Mouse (Mus musculus) megakaryocyte, embryonic 14.5 days (primary cell): ENCODE data around the gene Igsf3.

ENCODE experiments used
- FLI1 ChIP-seq: IDR thresholded peaks from 2 replicates; pipeline ENCODE4 v1.6.1; 2012; ENCODE audit warnings: low read length, inconsistent platforms, mixed read lengths
- GATA1 ChIP-seq: IDR thresholded peaks from 3 replicates; pipeline ENCODE4 v1.6.1; 2012; ENCODE audit warnings: mixed read lengths, low read length, inconsistent platforms, borderline replicate concordance

DNA sequence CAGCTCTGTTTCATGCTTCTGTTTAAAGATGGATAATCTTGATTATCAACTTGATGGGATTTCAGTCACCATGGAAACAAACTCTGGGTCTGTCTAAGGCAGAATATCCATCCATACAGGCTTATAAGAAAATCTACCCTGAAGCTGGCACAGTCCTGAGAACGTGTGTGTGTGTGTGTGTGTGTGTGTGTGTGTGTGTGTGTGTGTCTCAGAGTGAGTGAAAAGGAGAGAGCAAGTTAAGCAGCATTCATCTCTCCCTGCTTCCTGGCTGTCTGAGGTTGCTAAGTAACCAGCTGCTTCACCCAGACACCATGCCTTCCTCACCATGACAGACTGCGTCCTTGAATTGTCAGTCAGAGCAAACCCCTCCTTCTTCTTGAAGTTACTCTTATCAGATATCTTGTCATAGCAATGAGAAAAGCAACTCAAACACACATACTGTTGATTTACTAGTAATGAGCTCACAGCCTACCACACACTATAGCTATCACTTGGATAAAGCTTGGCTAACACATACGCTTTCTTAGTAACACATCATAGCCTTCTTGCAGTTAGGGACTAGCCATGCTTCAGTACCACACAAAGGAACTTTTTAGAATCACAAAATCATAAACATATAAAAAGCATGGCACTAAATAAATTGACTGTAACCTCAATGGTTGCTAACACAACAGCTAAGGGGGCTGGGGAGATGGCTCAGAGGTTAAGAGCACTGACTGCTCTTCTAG lies 106.5 kb downstream of the Igsf3 start:
- TF ChIP-seq FLI1 (no peak), GATA1 (no peak)
